Mouse (Mus musculus) kidney, adult 2 months (tissue): ENCODE data around the gene Galnt2. TPM values are rescaled to one million over a fixed set of nuclear protein-coding genes. Genes with fewer than 3 reads are reported as not detected.

ENCODE experiments used
- DNase-seq: peaks from one replicate; pipeline ENCODE4 v3.0.0; 2021
- H3K27ac ChIP-seq: fragments of 200-500 bp; 2 replicates; pipeline ENCODE4 v1.5.1; 2012; ENCODE audit warnings: low read depth, low read length, control low read depth, inconsistent platforms; ENCODE audit not compliant: insufficient read depth
- H3K27me3 ChIP-seq: fragments of 200-500 bp; replicated peaks from 2 replicates; pipeline ENCODE4 v1.6.1; 2012; ENCODE audit warnings: mild to moderate bottlenecking, moderate library complexity, low read length, inconsistent platforms; ENCODE audit not compliant: control insufficient read depth, insufficient read depth
- H3K36me3 ChIP-seq: fragments of 200-500 bp; 2 replicates; pipeline ENCODE4 v1.6.1; 2012; ENCODE audit warnings: mild to moderate bottlenecking, moderate library complexity, low read length, inconsistent platforms; ENCODE audit not compliant: control insufficient read depth, insufficient read depth
- H3K4me1 ChIP-seq: fragments of 200-500 bp; 2 replicates; pipeline ENCODE4 v1.6.1; 2011; ENCODE audit warnings: low read length; ENCODE audit not compliant: control insufficient read depth, insufficient read depth
- H3K4me3 ChIP-seq: fragments of 200-500 bp; 2 replicates; pipeline ENCODE4 v1.5.1; 2011; ENCODE audit warnings: mild to moderate bottlenecking, low read depth, low read length, control low read depth; ENCODE audit not compliant: insufficient read depth
- CTCF ChIP-seq: fragments of 200-500 bp; conservative IDR thresholded peaks from 2 replicates; pipeline ENCODE4 v1.5.1; 2011; ENCODE audit warnings: low read depth, mild to moderate bottlenecking, control low read depth, low read length, moderate library complexity, mixed read lengths; ENCODE audit not compliant: insufficient read depth, insufficient read length
- POLR2A ChIP-seq: fragments of 200-500 bp; IDR thresholded peaks from one replicate; pipeline ENCODE4 v1.6.1; 2011; ENCODE audit warnings: low read depth, low read length, control low read depth
- WGBS: fragments of 180-500 bp; shearing (Covaris S2); methylation state at CpG from one replicate; pipeline ENCODE4 v1.1.7; 2018; 5-methylcytosine and 5-hydroxymethylcytosine counted together
- polyA plus RNA-seq: library from polyadenylated mRNA; depleted of rRNA; stranded (reverse); fragments of >200 nt; gene quantifications from 2 replicates; pipeline ENCODE4 v1.2.3, GENCODE M21; 2012

Galnt2 gene
- polyA plus RNA-seq, 1 experiment, result 17.0 TPM

DNA sequence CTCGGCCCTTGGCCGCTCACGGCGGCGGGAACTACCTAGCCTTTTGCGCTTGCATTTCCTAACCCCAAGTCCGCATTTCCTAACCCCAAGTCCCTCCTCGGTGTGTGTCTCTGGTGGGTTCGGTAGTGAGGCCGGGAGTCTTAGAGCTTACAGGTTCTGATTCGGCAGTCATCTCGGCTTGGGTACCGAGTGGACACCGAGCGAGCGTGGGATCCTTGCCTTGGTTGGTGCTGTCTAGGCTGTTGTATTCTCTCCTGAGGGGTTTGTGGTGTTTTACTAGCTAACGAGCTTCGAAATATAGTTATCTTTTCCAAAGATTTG is 1.0 kb downstream of the Galnt2 start:
- Histone ChIP-seq H3K36me3 (no peaks in the 10 kb centered on the region), H3K4me3 (peak overlapping the region; percentile 91), H3K4me1 (peaks cover 15% of the 10 kb centered on the region), H3K27me3 (no peaks in the 10 kb centered on the region), H3K27ac (no peak overlapping the region)
- no peak for TF ChIP-seq POLR2A
- WGBS, result 9% methylated on average over 18 of the region's 18 CpGs
- DNase-seq, result no peak

DNA sequence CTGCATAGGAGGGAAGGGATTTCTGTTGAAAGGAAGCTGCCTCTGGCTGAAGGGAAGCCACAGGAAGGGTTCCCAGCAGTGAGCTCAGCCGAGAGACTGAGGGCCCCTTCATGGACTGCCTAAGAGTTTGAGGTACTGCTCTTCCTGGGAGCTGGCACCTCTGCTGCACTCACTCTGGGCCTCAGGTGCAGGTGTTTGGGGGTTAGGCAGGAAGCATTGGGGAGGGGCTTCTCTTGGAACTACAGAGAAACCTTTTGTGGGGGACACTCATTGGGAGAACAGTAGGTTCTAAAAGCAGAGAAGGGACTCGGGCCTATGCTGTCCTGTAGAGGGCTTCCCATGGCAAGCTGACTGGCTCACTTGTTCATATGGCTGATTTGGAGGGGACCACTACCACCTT is 3.3 kb downstream of the Galnt2 start:
- H3K27me3 ChIP-seq, result no peaks in the 10 kb centered on the region
- no peaks in the 10 kb centered on the region for H3K36me3 ChIP-seq
- no peak overlapping the region for H3K4me3 ChIP-seq
- no peak overlapping the region for H3K27ac ChIP-seq
- H3K4me1 ChIP-seq, result peaks cover 15% of the 10 kb centered on the region
- DNase-seq, result no peak
- 70% methylated on average over 2 of the region's 2 CpGs for WGBS
- TF ChIP-seq CTCF, result no peak
- no peak for TF ChIP-seq POLR2A

DNA sequence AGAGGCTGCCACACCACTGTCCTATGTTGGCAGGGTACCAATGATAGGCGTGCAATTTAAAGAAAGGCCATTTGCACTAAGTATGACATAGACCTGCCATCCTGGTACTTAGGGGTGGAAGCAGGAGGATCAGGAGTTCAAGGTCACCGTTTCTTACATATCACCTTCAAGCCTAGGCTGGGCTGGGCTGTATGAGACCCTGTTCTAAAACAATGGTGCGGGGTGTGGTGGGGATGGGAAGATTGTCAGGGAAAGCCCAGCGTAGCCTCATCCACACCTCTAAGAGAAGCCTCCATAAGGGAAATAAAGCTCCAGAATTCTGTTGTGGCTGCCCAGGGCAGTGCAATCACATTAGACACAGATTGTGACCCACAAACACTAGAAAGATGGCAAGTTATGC is 4.3 kb downstream of the Galnt2 start:
- no peaks in the 10 kb centered on the region for H3K27me3 ChIP-seq
- WGBS, result 87% methylated on average over 4 of the region's 4 CpGs
- no peak overlapping the region for H3K27ac ChIP-seq
- TF ChIP-seq POLR2A, result no peak
- no peak for TF ChIP-seq CTCF
- H3K4me1 ChIP-seq, result peaks cover 15% of the 10 kb centered on the region
- no peaks in the 10 kb centered on the region for H3K36me3 ChIP-seq
- DNase-seq, result no peak
- no peak overlapping the region for H3K4me3 ChIP-seq

DNA sequence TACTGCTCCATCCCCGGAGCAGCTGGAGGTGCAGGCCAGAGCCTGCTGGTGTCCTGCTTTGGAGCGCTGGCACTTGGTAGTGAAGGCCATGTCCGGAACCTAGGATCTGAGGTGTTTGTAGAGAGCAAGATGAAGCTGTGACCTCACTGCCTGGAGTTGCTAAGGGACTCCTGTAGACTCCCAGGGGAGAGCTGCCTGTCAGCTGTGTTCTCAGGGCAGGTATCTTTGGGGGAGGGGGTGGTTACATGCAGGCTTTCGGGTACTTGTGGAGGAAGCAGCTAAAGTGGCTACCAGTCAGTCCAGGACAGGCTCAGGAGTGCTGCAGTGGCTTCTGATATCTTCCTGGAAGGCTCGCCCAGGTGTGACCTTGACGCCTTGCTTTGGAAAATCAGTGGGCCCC is 8.2 kb downstream of the Galnt2 start:
- Histone ChIP-seq H3K4me1 (peaks cover 18% of the 10 kb centered on the region), H3K27ac (no peak overlapping the region), H3K36me3 (no peaks in the 10 kb centered on the region), H3K27me3 (no peaks in the 10 kb centered on the region), H3K4me3 (no peak overlapping the region)
- no peak for DNase-seq
- WGBS, result 69% methylated on average over 6 of the region's 6 CpGs
- TF ChIP-seq POLR2A, result no peak
- TF ChIP-seq CTCF, result no peak

DNA sequence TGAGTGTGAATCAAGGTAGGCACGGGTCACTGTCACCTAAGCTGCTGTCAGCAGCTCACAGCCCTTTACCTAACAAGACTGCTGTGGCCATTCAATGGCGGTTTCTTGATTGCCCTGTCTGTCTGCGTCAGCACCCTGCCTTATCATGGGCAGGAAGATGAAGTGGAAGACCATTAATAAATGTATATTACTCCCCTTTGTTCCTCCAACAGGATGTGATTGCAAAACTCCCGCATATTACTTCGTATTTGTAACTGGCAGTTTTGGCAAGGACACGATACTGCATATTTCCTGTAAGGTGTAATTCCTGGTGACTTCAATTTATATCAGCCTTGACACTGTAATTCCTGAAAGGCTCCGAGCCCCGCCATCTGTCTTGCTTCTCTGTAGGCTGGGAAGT is 9.7 kb downstream of the Galnt2 start:
- WGBS, result 71% methylated on average over 8 of the region's 8 CpGs

DNA sequence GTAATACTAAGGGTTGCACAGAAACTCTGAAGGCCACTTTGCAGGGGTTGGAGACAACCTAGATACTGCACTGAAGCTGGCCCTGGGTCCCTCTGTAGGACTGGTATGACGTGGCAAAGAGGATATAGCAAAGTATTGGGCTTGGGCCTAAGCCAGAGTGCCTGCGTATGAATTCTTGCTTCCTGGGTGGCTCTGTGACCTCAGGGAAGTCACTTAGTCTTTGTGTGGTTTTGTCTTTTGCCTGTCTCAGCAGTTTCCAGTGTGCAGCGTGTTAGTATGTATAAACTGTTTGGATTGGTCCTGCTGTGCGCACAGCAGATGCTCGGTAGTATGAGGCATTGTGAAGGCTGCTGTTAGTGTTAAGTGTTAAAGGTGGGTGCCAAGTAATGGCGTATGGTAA is 11.0 kb downstream of the Galnt2 start:
- TF ChIP-seq CTCF (no peak), POLR2A (no peak)
- Histone ChIP-seq H3K27me3 (no peaks in the 10 kb centered on the region), H3K4me1 (peaks cover 18% of the 10 kb centered on the region), H3K36me3 (no peaks in the 10 kb centered on the region), H3K27ac (no peak overlapping the region), H3K4me3 (no peak overlapping the region)
- peak; percentile 61 for DNase-seq
- WGBS, result 59% methylated on average over 6 of the region's 6 CpGs

More for the DNA sequence above, 9.7 kb downstream of the Galnt2 start:
- Histone ChIP-seq H3K27me3 (no peaks in the 10 kb centered on the region), H3K4me3 (no peak overlapping the region), H3K36me3 (no peaks in the 10 kb centered on the region), H3K4me1 (peaks cover 20% of the 10 kb centered on the region), H3K27ac (no peak overlapping the region)
- no peak for DNase-seq
- TF ChIP-seq CTCF, result no peak
- no peak for TF ChIP-seq POLR2A

DNA sequence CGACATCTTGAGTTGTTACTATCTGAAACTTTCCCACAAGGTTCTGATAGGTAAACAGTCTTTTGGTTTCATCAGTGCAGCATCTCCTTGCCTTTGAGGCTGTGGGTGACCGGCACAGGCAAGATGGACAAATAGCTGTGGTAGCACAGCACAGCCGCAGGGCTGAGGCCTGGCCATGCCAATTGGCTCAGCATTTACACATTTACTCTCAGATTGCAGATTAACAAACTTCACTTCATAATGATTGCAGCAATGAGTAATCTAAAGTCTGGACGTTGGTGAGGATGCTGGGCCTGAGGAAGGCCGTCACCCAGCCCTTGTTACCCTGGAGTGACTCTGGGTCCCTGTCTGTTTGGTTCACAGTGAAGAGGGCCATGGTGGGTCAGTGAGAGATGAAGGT is 11.7 kb downstream of the Galnt2 start:
- WGBS, result 54% methylated on average over 5 of the region's 5 CpGs
- TF ChIP-seq CTCF (no peak), POLR2A (no peak)
- Histone ChIP-seq H3K4me1 (peaks cover 22% of the 10 kb centered on the region), H3K4me3 (no peak overlapping the region), H3K27ac (no peak overlapping the region), H3K27me3 (no peaks in the 10 kb centered on the region), H3K36me3 (no peaks in the 10 kb centered on the region)
- DNase-seq, result peak; percentile 76

DNA sequence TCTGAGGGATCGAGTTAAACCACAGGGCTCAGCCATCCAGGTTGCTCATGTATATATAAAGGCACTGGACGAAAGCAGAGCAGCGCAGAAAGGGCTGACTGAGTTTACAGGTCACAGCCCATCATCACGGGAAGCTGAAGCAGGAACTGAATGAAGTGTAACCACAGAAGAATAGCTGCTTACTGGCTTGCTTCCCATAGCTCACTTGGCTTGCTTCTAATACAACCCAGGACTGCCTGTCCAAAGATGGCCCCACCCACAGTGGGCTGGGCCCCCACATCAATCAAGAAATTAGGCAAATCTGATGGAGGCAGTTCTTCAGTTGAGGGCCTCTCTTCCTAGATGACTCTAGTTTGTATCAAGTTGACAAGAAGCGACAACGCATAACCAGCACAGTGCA is 16.4 kb downstream of the Galnt2 start:
- DNase-seq, result peak; percentile 72
- H3K4me3 ChIP-seq, result no peak overlapping the region
- no peaks in the 10 kb centered on the region for H3K27me3 ChIP-seq
- H3K4me1 ChIP-seq, result peaks cover 43% of the 10 kb centered on the region
- TF ChIP-seq POLR2A (no peak), CTCF (no peak)
- H3K36me3 ChIP-seq, result no peaks in the 10 kb centered on the region
- H3K27ac ChIP-seq, result no peak overlapping the region
- 71% methylated on average over 6 of the region's 6 CpGs for WGBS
